Comparison of ENCODE assay signal across 9 mouse cellular contexts in genomic region chr15:79251781-79252491, GRCm38 (mm10). TPM values are rescaled to one million over a fixed set of nuclear protein-coding genes. Genes with fewer than 3 reads are reported as not detected.
A peak's percentile ranks its signal among the peaks of the same experiment; 100 is the strongest.
DNase-seq lines count a peak whose midpoint lies in the region; ATAC-seq and TF ChIP-seq lines count a peak whose summit lies in the region.
"Had no signal": no experiment of that assay in that cellular context is flagged by ENCODE, and none has a peak within 500 bp of the region (broad histone marks: within the 10 kb centered on the region; RNA-seq: fewer than 3 reads in every experiment).

No protein-coding gene starts in this region.

- peak overlapping the region; percentile 85 for H3K9ac ChIP-seq in heart, embryonic 13.5 days
- H3K9ac ChIP-seq in ES-Bruce4 (ENCODE audit: low read depth, poor library complexity, severe bottlenecking), result peak overlapping the region; percentile 31
- peak overlapping the region; percentile 63 for H3K9ac ChIP-seq in embryonic facial prominence, embryonic 11.5 days (replicated peaks; ENCODE audit: low read length)
- peak overlapping the region; percentile 64 for H3K9ac ChIP-seq in hindbrain, embryonic 16.5 days (ENCODE audit: low read depth, low read length)
- H3K9ac ChIP-seq in midbrain, embryonic 11.5 days (ENCODE audit: low read length), result peak overlapping the region; percentile 54

- peaks cover 18% of the 10 kb centered on the region for H3K4me1 ChIP-seq in heart, embryonic 13.5 days
- peaks cover 2% of the 10 kb centered on the region for H3K4me1 ChIP-seq in ES-Bruce4 (ENCODE audit: control insufficient read depth, insufficient read depth, low read length)
- peaks cover 6% of the 10 kb centered on the region for H3K4me1 ChIP-seq in embryonic facial prominence, embryonic 11.5 days (ENCODE audit: control insufficient read depth, insufficient read depth, low read length)
- peaks cover 8% of the 10 kb centered on the region for H3K4me1 ChIP-seq in hindbrain, embryonic 16.5 days (ENCODE audit: control insufficient read depth, insufficient read depth, low read depth, low read length)
- peaks cover 8% of the 10 kb centered on the region for H3K4me1 ChIP-seq in midbrain, embryonic 11.5 days (ENCODE audit: control insufficient read depth, insufficient read depth, low read length)

- TF ChIP-seq CTCF in ES-Bruce4 (IDR thresholded peaks at IDR 0.05; ENCODE audit: low read depth, low read length), result peak; percentile 24

- peak overlapping the region; percentile 48 for H3K4me3 ChIP-seq in heart, embryonic 13.5 days
- H3K4me3 ChIP-seq in ES-Bruce4 (ENCODE audit: low read depth, low read length), result peak overlapping the region; percentile 43
- peak overlapping the region; percentile 33 for H3K4me3 ChIP-seq in embryonic facial prominence, embryonic 11.5 days (ENCODE audit: low read depth, low read length)
- H3K4me3 ChIP-seq in hindbrain, embryonic 16.5 days (ENCODE audit: low read length), result peak overlapping the region; percentile 41
- peak overlapping the region; percentile 29 for H3K4me3 ChIP-seq in midbrain, embryonic 11.5 days (ENCODE audit: low read depth, low read length)

- peak; percentile 7; the same call in 1 of the 2 replicates for ATAC-seq in heart, embryonic 13.5 days (ENCODE audit: extremely low read depth, insufficient number of reproducible peaks, low FRiP score, low TSS enrichment)
- ATAC-seq in embryonic facial prominence, embryonic 11.5 days (replicated peaks; ENCODE audit: insufficient number of reproducible peaks, low FRiP score, low TSS enrichment, low read depth), result no peak
- peak; percentile 76 for ATAC-seq in hindbrain, embryonic 16.5 days
- peak; percentile 55; the same call in 1 of the 2 replicates for ATAC-seq in midbrain, embryonic 11.5 days (ENCODE audit: low FRiP score)

- no peaks in the 10 kb centered on the region for H3K9me3 ChIP-seq in heart, embryonic 13.5 days
- H3K9me3 ChIP-seq in ES-Bruce4 (replicated peaks; ENCODE audit: control insufficient read depth, insufficient read depth, low read length, poor library complexity, severe bottlenecking), result no peaks in the 10 kb centered on the region
- H3K9me3 ChIP-seq in embryonic facial prominence, embryonic 11.5 days (replicated peaks; ENCODE audit: control insufficient read depth, low read length), result no peaks in the 10 kb centered on the region
- H3K9me3 ChIP-seq in hindbrain, embryonic 16.5 days (ENCODE audit: control insufficient read depth, low read length), result no peaks in the 10 kb centered on the region
- H3K9me3 ChIP-seq in midbrain, embryonic 11.5 days (ENCODE audit: control insufficient read depth, low read length), result no peaks in the 10 kb centered on the region

- no peak for DNase-seq in heart, adult 18-20 months
- peak; percentile 52 for DNase-seq in embryonic facial prominence, embryonic 11.5 days (ENCODE audit: low spot score)
- DNase-seq in midbrain, embryonic 11.5 days (ENCODE audit: low spot score, missing footprints), result peak; percentile 92
- no peak for DNase-seq in spleen, postnatal 14 days (ENCODE audit: low spot score in 2 of 2)
- DNase-seq in adrenal gland, adult 8-10 months, result no peak

- 2% methylated on average over 59 of the region's 61 CpGs for WGBS in heart, embryonic 13.5 days
- 3% methylated on average over 60 of the region's 61 CpGs for WGBS in embryonic facial prominence, embryonic 11.5 days
- WGBS in hindbrain, embryonic 16.5 days, result 2% methylated on average over 61 of the region's 61 CpGs
- WGBS in midbrain, embryonic 11.5 days, result 3% methylated on average over 60 of the region's 61 CpGs

- peaks cover 56% of the 10 kb centered on the region for H3K27me3 ChIP-seq in heart, embryonic 13.5 days (replicated peaks)
- H3K27me3 ChIP-seq in ES-Bruce4 (ENCODE audit: control insufficient read depth, insufficient read depth, low read length, poor library complexity, severe bottlenecking), result no peaks in the 10 kb centered on the region
- peaks cover 22% of the 10 kb centered on the region for H3K27me3 ChIP-seq in embryonic facial prominence, embryonic 11.5 days (ENCODE audit: control insufficient read depth, insufficient read depth, low read length)
- peaks cover 15% of the 10 kb centered on the region for H3K27me3 ChIP-seq in hindbrain, embryonic 16.5 days (replicated peaks; ENCODE audit: control insufficient read depth, insufficient read depth, low read length)
- peaks cover 34% of the 10 kb centered on the region for H3K27me3 ChIP-seq in midbrain, embryonic 11.5 days (ENCODE audit: control insufficient read depth, insufficient read depth, low read length)

- H3K4me2 ChIP-seq in heart, embryonic 13.5 days, result peak overlapping the region; percentile 76
- peak overlapping the region; percentile 67 for H3K4me2 ChIP-seq in embryonic facial prominence, embryonic 11.5 days (ENCODE audit: low read depth, low read length)
- H3K4me2 ChIP-seq in hindbrain, embryonic 16.5 days (ENCODE audit: low read length), result peak overlapping the region; percentile 73
- peak overlapping the region; percentile 56 for H3K4me2 ChIP-seq in midbrain, embryonic 11.5 days

- no peak for TF ChIP-seq EP300 in ES-Bruce4 (IDR thresholded peaks at IDR 0.05; ENCODE audit: insufficient read depth, low read depth, low read length)

- no peak for TF ChIP-seq POLR2A in ES-Bruce4 (IDR thresholded peaks at IDR 0.05; ENCODE audit: insufficient read depth, low read length)

- no peak overlapping the region for H3K27ac ChIP-seq in heart, embryonic 13.5 days (replicated peaks)
- no peak overlapping the region for H3K27ac ChIP-seq in ES-Bruce4 (ENCODE audit: insufficient read depth, low read length)
- H3K27ac ChIP-seq in embryonic facial prominence, embryonic 11.5 days (replicated peaks; ENCODE audit: low read depth, low read length), result no peak overlapping the region
- no peak overlapping the region for H3K27ac ChIP-seq in hindbrain, embryonic 16.5 days (ENCODE audit: low read depth, low read length)
- H3K27ac ChIP-seq in midbrain, embryonic 11.5 days (ENCODE audit: low read depth, low read length), result no peak overlapping the region

- peaks cover 24% of the 10 kb centered on the region for H3K36me3 ChIP-seq in heart, embryonic 13.5 days
- 0 out of 2 replicates have a peak, but pooled peaks cover 2% of the 10 kb centered on the region for H3K36me3 ChIP-seq in ES-Bruce4 (ENCODE audit: control insufficient read depth, insufficient read depth, low read length, poor library complexity, severe bottlenecking)
- H3K36me3 ChIP-seq in embryonic facial prominence, embryonic 11.5 days (replicated peaks; ENCODE audit: control insufficient read depth, insufficient read depth, low read depth, low read length), result no peaks in the 10 kb centered on the region; the same call in 1 of the 2 replicates
- peaks cover 9% of the 10 kb centered on the region for H3K36me3 ChIP-seq in hindbrain, embryonic 16.5 days (ENCODE audit: control insufficient read depth, insufficient read depth, low read length)
- peaks cover 4% of the 10 kb centered on the region; the same call in 1 of the 2 replicates for H3K36me3 ChIP-seq in midbrain, embryonic 11.5 days (ENCODE audit: control insufficient read depth, insufficient read depth, low read length)

RNA-seq across cellular contexts. Expression of gene Slc16a8, which starts 2.6 kb away (rescaled TPM):
- 0.27 and 0.34 TPM in 2 replicates for polyA plus RNA-seq in heart, embryonic 13.5 days (2015; fragmentation: Nextera tagmentation; extraction: Ambion mirVana)
- under 1 TPM; 0.50 to 0.64 TPM for total RNA-seq in heart, adult 18-20 months (2021)
- polyA plus RNA-seq in ES-Bruce4 (2011; ENCODE audit: insufficient read depth, insufficient read length, low read depth, missing spikeins), result not detected in 2 replicates
- 0.28 TPM in 1 of 2 replicates, not detected in the other for polyA plus RNA-seq in embryonic facial prominence, embryonic 11.5 days (2014; fragmentation: Nextera tagmentation; extraction: Ambion mirVana)
- polyA plus RNA-seq in hindbrain, embryonic 16.5 days (2015; fragmentation: Nextera tagmentation; extraction: Ambion mirVana), result 1.4 and 2.0 TPM in 2 replicates
- 0.14 and 0.15 TPM in 2 replicates for polyA plus RNA-seq in midbrain, embryonic 11.5 days (2014; fragmentation: Nextera tagmentation; extraction: Ambion mirVana)
- total RNA-seq in adrenal gland, adult 8-10 months (2022), result not detected
- total RNA-seq: hematopoietic stem cell, adult 5-6 weeks had no signal

RNA-seq across cellular contexts. Expression of gene Gm49486, which starts 22.7 kb away (rescaled TPM):
- 0.35 and 0.78 TPM in 2 replicates for polyA plus RNA-seq in heart, embryonic 13.5 days (2015; fragmentation: Nextera tagmentation; extraction: Ambion mirVana)
- 1 to 10 TPM; 1.2 to 1.3 TPM for total RNA-seq in heart, adult 18-20 months (2021)
- polyA plus RNA-seq in ES-Bruce4 (2011; ENCODE audit: insufficient read depth, insufficient read length, low read depth, missing spikeins), result 1.0 TPM in 2 replicates
- 0.32 and 0.41 TPM in 2 replicates for polyA plus RNA-seq in embryonic facial prominence, embryonic 11.5 days (2014; fragmentation: Nextera tagmentation; extraction: Ambion mirVana)
- 0.87 and 1.1 TPM in 2 replicates for polyA plus RNA-seq in hindbrain, embryonic 16.5 days (2015; fragmentation: Nextera tagmentation; extraction: Ambion mirVana)
- 0.12 and 0.57 TPM in 2 replicates for polyA plus RNA-seq in midbrain, embryonic 11.5 days (2014; fragmentation: Nextera tagmentation; extraction: Ambion mirVana)
- total RNA-seq in adrenal gland, adult 8-10 months (2022), result not detected
- total RNA-seq: hematopoietic stem cell, adult 5-6 weeks had no signal

RNA-seq across cellular contexts. Expression of gene Pick1, which starts 23.0 kb away (rescaled TPM):
- polyA plus RNA-seq in heart, embryonic 13.5 days (2015; fragmentation: Nextera tagmentation; extraction: Ambion mirVana), result 32.4 and 33.4 TPM in 2 replicates
- 10 to 100 TPM; 22.4 to 22.8 TPM for total RNA-seq in heart, adult 18-20 months (2021)
- polyA plus RNA-seq in ES-Bruce4 (2011; ENCODE audit: insufficient read depth, insufficient read length, low read depth, missing spikeins), result 47.8 and 48.0 TPM in 2 replicates
- polyA plus RNA-seq in embryonic facial prominence, embryonic 11.5 days (2014; fragmentation: Nextera tagmentation; extraction: Ambion mirVana), result 17.2 and 18.0 TPM in 2 replicates
- polyA plus RNA-seq in hindbrain, embryonic 16.5 days (2015; fragmentation: Nextera tagmentation; extraction: Ambion mirVana), result 99.1 and 100.0 TPM in 2 replicates
- 18.7 and 21.1 TPM in 2 replicates for polyA plus RNA-seq in midbrain, embryonic 11.5 days (2014; fragmentation: Nextera tagmentation; extraction: Ambion mirVana)
- 10 to 100 TPM; 18.1 to 38.0 (median 23.4) TPM for total RNA-seq in adrenal gland, adult 8-10 months (2022)

RNA-seq across cellular contexts. Expression of gene Baiap2l2, which starts 33.4 kb away (rescaled TPM):
- polyA plus RNA-seq in heart, embryonic 13.5 days (2015; fragmentation: Nextera tagmentation; extraction: Ambion mirVana), result 10.6 and 12.4 TPM in 2 replicates
- total RNA-seq in heart, adult 18-20 months (2021), result under 1 TPM; 0.13 to 0.25 TPM
- 0.69 and 1.8 TPM in 2 replicates for polyA plus RNA-seq in ES-Bruce4 (2011; ENCODE audit: insufficient read depth, insufficient read length, low read depth, missing spikeins)
- 1.9 and 5.2 TPM in 2 replicates for polyA plus RNA-seq in embryonic facial prominence, embryonic 11.5 days (2014; fragmentation: Nextera tagmentation; extraction: Ambion mirVana)
- polyA plus RNA-seq in hindbrain, embryonic 16.5 days (2015; fragmentation: Nextera tagmentation; extraction: Ambion mirVana), result 3.1 and 5.4 TPM in 2 replicates
- polyA plus RNA-seq in midbrain, embryonic 11.5 days (2014; fragmentation: Nextera tagmentation; extraction: Ambion mirVana), result 0.27 and 1.5 TPM in 2 replicates
- 1 to 10 TPM in 1 of 4 experiments, under 1 TPM in 1, not detected in 2; 0.35 to 1.6 TPM for total RNA-seq in adrenal gland, adult 8-10 months (2022)

Comparison
In these comparisons a context has a peak if more than half of its experiments do, and no peak if none do; other contexts are left out.
1. H3K9ac ChIP-seq: peak in every context shown above with its lines; median percentile 85 in heart, embryonic 13.5 days; 64 in hindbrain, embryonic 16.5 days; 63 in embryonic facial prominence, embryonic 11.5 days; 54 in midbrain, embryonic 11.5 days; 31 in ES-Bruce4.
2. DNase-seq: peak in embryonic facial prominence, embryonic 11.5 days (single experiment) and midbrain, embryonic 11.5 days (single experiment); none in heart, adult 18-20 months (0 of 2), spleen, postnatal 14 days (0 of 2) and adrenal gland, adult 8-10 months (single experiment).
3. Peak in every context shown above with its lines, with median percentiles within 50 percentile points of each other: H3K4me2 ChIP-seq and H3K4me3 ChIP-seq.